Mouse (Mus musculus): Measurements from ENCODE around the gene Adgrv1. TPM values are rescaled to one million over a fixed set of nuclear protein-coding genes. Genes with fewer than 3 reads are reported as not detected.

Adgrv1 gene
- polyA plus RNA-seq, 1 experiment: 0.08 TPM

DNA sequence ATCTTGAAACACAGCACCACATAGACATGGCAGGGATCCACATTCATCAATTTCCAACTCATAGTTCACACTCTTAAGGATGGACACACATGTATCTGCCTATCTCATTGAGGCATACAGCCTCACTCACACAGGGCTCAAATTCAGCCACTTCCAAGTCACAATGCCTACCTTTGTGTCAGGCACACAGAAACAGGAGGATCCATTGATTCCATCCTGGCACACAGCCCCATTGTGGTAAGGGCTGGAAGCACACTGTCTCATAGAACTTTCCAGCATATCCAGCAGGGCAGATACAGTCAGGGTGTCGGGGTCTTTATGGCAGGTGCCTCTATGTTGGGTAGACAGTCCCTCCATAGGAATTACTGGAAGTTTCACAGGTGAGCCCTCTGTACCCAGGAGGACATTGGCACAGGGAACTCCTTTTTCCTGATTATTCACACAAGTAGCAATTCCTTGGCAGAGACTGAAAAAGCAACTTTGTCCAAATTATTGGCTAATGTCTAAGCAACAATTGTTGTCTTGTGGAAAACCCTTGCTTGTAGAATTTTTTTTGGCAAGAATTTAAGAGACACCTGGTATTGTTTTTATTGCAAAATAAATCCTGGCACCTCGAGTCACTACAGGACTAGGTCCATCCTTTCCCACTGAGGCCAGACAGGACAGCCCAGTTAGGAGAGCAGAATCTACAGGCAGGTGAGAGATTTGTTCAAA lies 545.8 kb downstream of the Adgrv1 start:
- H3K4me1 ChIP-seq (ENCODE audit: control insufficient read depth, insufficient read depth, insufficient read length, low read length): no peaks in the 10 kb centered on the region
- H3K4me3 ChIP-seq (ENCODE audit: low read depth, low read length): no peak overlapping the region
- TF ChIP-seq CTCF (IDR thresholded peaks at IDR 0.05; ENCODE audit: extremely low read depth, insufficient read length, insufficient replicate concordance, low read depth, low read length) (no peak), POLR2A (IDR thresholded peaks at IDR 0.05; ENCODE audit: low read depth, low read length) (no peak)
- H3K36me3 ChIP-seq (ENCODE audit: control insufficient read depth, insufficient read depth, low read length): no peaks in the 10 kb centered on the region
- no peak overlapping the region for H3K27ac ChIP-seq (ENCODE audit: insufficient read depth, low read depth, low read length)
- WGBS: 70% methylated on average over 2 of the region's 2 CpGs
- H3K27me3 ChIP-seq (ENCODE audit: control insufficient read depth, insufficient read depth, low read length): no peaks in the 10 kb centered on the region

DNA sequence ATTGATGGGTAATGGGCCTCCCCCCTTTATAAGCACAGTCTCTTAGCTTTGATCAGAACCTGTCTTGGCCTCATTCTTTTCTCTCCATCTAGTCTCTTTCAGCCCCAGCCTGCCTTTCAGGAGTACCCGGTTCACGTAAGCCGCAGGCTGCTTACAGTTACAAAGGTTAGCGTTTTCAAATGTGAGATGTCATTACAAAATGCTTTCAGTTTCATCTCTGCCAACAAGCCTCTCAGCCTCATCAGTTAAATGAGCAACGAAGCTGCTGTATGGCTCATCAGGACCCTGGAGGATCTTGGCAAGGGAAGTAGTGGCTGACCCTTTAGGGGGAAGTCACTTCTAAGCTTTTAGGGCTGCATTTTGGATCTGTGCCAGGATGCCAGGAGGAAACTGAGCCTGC lies 560.7 kb downstream of the Adgrv1 start:
- TF ChIP-seq CTCF (IDR thresholded peaks at IDR 0.05; ENCODE audit: extremely low read depth, insufficient read length, insufficient replicate concordance, low read depth, low read length): no peak
- TF ChIP-seq POLR2A (IDR thresholded peaks at IDR 0.05; ENCODE audit: low read depth, low read length): no peak
- no peak overlapping the region for H3K27ac ChIP-seq (ENCODE audit: insufficient read depth, low read depth, low read length)
- WGBS: 31% methylated on average over 5 of the region's 5 CpGs
- no peaks in the 10 kb centered on the region for H3K27me3 ChIP-seq (ENCODE audit: control insufficient read depth, insufficient read depth, low read length)
- no peaks in the 10 kb centered on the region for H3K4me1 ChIP-seq (ENCODE audit: control insufficient read depth, insufficient read depth, insufficient read length, low read length)
- no peaks in the 10 kb centered on the region for H3K36me3 ChIP-seq (ENCODE audit: control insufficient read depth, insufficient read depth, low read length)
- no peak overlapping the region for H3K4me3 ChIP-seq (ENCODE audit: low read depth, low read length)

DNA sequence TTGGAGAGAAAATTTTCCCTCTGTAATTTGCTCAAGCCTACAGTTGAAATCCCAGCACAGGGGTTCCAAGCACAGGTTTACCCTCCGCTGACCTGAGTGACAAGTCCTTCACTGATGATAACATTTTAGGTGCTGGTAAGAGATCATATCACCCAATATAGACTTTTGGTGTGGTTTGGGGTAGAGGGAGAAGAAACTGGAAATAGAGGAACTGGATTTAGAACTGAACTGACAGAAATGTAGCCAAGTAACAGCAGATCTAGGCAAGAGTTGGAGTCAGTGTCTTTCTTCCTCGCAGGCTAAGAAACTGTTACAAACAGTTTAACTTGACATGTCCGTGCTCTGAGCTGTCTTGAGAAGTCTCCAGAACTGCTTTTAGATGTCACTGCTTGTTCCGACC lies 581.5 kb downstream of the Adgrv1 start:
- TF ChIP-seq CTCF (IDR thresholded peaks at IDR 0.05; ENCODE audit: extremely low read depth, insufficient read length, insufficient replicate concordance, low read depth, low read length) (no peak), POLR2A (IDR thresholded peaks at IDR 0.05; ENCODE audit: low read depth, low read length) (no peak)
- 86% methylated on average over 4 of the region's 4 CpGs for WGBS
- no peak overlapping the region for H3K4me3 ChIP-seq (ENCODE audit: low read depth, low read length)
- no peak overlapping the region for H3K27ac ChIP-seq (ENCODE audit: insufficient read depth, low read depth, low read length)
- no peaks in the 10 kb centered on the region for H3K36me3 ChIP-seq (ENCODE audit: control insufficient read depth, insufficient read depth, low read length)
- no peaks in the 10 kb centered on the region for H3K4me1 ChIP-seq (ENCODE audit: control insufficient read depth, insufficient read depth, insufficient read length, low read length)
- H3K27me3 ChIP-seq (ENCODE audit: control insufficient read depth, insufficient read depth, low read length): no peaks in the 10 kb centered on the region

DNA sequence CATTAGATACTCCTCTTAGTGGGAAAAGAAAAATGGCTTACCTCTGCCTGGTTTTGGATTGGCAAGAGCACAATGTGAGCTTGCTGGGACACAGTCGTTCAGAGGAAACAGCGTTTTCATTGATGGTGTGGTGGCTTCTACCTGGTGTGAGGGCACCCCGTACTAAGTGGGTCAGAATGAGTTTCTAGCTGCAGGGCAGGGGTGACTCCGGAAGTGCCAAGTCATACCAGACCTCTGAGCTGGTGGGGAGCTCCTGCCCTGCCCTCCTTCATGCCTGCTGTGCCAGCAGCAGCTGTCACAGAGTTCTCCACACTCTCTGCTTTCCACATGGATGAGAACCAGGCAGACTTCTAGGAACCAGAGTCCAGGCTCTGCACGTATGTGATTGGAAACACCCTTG lies 582.0 kb downstream of the Adgrv1 start:
- no peak overlapping the region for H3K27ac ChIP-seq (ENCODE audit: insufficient read depth, low read depth, low read length)
- WGBS: 71% methylated on average over 5 of the region's 5 CpGs
- TF ChIP-seq POLR2A (IDR thresholded peaks at IDR 0.05; ENCODE audit: low read depth, low read length) (no peak), CTCF (IDR thresholded peaks at IDR 0.05; ENCODE audit: extremely low read depth, insufficient read length, insufficient replicate concordance, low read depth, low read length) (no peak)

DNA sequence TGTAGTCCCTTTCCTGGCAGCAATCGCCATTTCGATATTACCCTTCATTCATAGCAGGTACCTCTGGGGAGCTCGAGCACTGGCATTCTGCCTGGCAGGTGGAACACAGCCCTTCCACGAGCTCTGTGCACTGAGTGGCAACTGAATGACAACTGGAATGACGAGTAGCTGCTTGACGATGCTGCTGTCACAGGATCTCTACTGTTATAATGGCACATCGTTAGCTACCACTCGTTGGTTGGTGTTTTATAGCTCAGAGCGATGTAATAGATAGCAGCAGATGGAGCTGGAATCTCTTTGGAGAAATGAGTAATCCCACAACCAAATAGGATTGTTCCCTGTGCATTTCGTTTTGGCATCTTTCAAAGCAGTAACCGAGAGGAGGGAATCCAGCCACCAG lies 587.6 kb downstream of the Adgrv1 start:
- TF ChIP-seq CTCF (IDR thresholded peaks at IDR 0.05; ENCODE audit: extremely low read depth, insufficient read length, insufficient replicate concordance, low read depth, low read length): no peak
- no peak for TF ChIP-seq POLR2A (IDR thresholded peaks at IDR 0.05; ENCODE audit: low read depth, low read length)
- Histone ChIP-seq H3K27ac (ENCODE audit: insufficient read depth, low read depth, low read length) (no peak overlapping the region), H3K4me3 (ENCODE audit: low read depth, low read length) (no peak overlapping the region), H3K4me1 (ENCODE audit: control insufficient read depth, insufficient read depth, insufficient read length, low read length) (no peaks in the 10 kb centered on the region), H3K36me3 (ENCODE audit: control insufficient read depth, insufficient read depth, low read length) (no peaks in the 10 kb centered on the region), H3K27me3 (ENCODE audit: control insufficient read depth, insufficient read depth, low read length) (no peaks in the 10 kb centered on the region)
- 78% methylated on average over 11 of the region's 11 CpGs for WGBS

More for the DNA sequence above, 582.0 kb downstream of the Adgrv1 start:
- no peaks in the 10 kb centered on the region for H3K4me1 ChIP-seq (ENCODE audit: control insufficient read depth, insufficient read depth, insufficient read length, low read length)
- no peaks in the 10 kb centered on the region for H3K36me3 ChIP-seq (ENCODE audit: control insufficient read depth, insufficient read depth, low read length)
- no peak overlapping the region for H3K4me3 ChIP-seq (ENCODE audit: low read depth, low read length)
- H3K27me3 ChIP-seq (ENCODE audit: control insufficient read depth, insufficient read depth, low read length): no peaks in the 10 kb centered on the region

Other genes starting within 250 kb of the Adgrv1 start
- gene Lysmd3, start 24.5 kb upstream of the Adgrv1 start, polyA plus RNA-seq (2012; rRNA removed): 3.3 and 16.9 TPM in 2 replicates
- gene Polr3g, start 77.9 kb upstream of the Adgrv1 start, polyA plus RNA-seq (2012; rRNA removed): 0.91 and 4.2 TPM in 2 replicates
- gene Mblac2, start 78.2 kb upstream of the Adgrv1 start, polyA plus RNA-seq (2012; rRNA removed): 0.81 and 1.0 TPM in 2 replicates
- 0.30 and 0.68 TPM in 2 replicates for gene Cetn3, start 149.9 kb upstream of the Adgrv1 start, polyA plus RNA-seq (2012; rRNA removed)